Mouse (Mus musculus) myocyte (in vitro differentiated cells): ENCODE data around the gene Foxm1.

ENCODE experiments used
- E2F4 ChIP-seq: IDR thresholded peaks from one replicate; pipeline ENCODE4 v1.6.1; 2011; ENCODE audit warnings: mild to moderate bottlenecking, control low read depth, moderate library complexity; ENCODE audit not compliant: insufficient read depth
- MYOG ChIP-seq, 3 experiments: IDR thresholded peaks; one replicate each; pipeline ENCODE4 v1.6.1; 2011; ENCODE audit warnings: control low read depth in 2 of 3, low read depth in 2 of 3, mild to moderate bottlenecking in 2 of 3; ENCODE audit not compliant: insufficient read length in 2 of 3, control insufficient read depth in 1 of 3, insufficient read depth in 1 of 3
- POLR2A ChIP-seq: IDR thresholded peaks from one replicate; pipeline ENCODE4 v1.6.1; 2011; ENCODE audit warnings: low read depth, mild to moderate bottlenecking, control low read depth, moderate library complexity; ENCODE audit not compliant: insufficient read length

DNA sequence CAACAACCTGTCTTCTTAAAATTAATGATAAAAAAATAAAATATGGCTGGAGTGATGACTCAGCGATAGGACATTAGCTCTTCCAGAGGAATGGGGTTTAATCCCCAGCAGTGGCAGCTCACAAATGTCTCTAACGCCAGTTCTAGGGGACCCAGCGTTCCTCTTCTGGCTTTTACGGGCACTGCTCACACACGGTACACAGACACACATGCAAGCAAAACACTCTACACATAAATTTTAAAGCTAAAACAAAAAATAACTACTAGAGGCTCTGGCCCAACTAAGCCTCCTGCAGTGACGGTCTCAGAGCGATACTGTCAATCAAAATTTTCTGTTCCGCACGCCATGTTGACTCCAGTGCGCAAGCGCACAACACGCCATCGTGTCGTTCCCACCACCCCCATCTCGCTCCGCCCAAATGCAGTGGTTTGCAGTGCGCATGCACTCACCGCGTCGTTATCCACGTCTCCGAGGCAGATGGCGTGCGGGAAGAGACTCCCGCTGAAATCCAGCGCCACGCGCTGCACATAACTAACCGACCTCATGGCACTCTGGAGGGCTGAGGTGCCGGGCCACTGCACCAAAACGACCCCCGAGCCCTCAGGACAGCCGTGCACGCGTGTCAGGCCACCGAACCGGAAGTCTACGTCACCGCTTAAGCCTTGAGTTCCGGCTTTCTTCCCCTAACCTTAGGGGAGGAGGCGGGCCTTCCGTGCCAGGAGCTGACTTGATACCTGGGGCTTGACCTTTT, 61.7 kb downstream of the Foxm1 start, which contains the start of gene Itfg2:
- peak in 1 of 3 experiments; percentile 34 for TF ChIP-seq MYOG (IDR thresholded peaks at IDR 0.05; ENCODE audit: control insufficient read depth in 1 of 3, insufficient read depth in 1 of 3, insufficient read length in 2 of 3, low read depth in 2 of 3)
- peak; percentile 94 for TF ChIP-seq POLR2A
- no peak for TF ChIP-seq E2F4
